Mouse (Mus musculus) midbrain, embryonic 12.5 days (tissue): Measurements from ENCODE around the gene Zfp983. TPM values are rescaled to one million over a fixed set of nuclear protein-coding genes. Genes with fewer than 3 reads are reported as not detected.

ENCODE experiments used
- ATAC-seq: fragments of 200-750 bp; cut with Nextera tagmentation; 2 replicates; pipeline ENCODE4 v1.8.0; 2017; ENCODE audit warnings: low read depth, moderate TSS enrichment, moderate library complexity; ENCODE audit not compliant: low FRiP score
- H3K27ac ChIP-seq: fragments of 300-500 bp; sonication (generic); replicated peaks from 2 replicates; pipeline ENCODE4 v1.5.1; 2016; ENCODE audit warnings: mild to moderate bottlenecking
- H3K27me3 ChIP-seq: fragments of 300-500 bp; sonication (generic); 2 replicates; pipeline ENCODE4 v1.6.1; 2016; ENCODE audit warnings: mild to moderate bottlenecking
- H3K36me3 ChIP-seq: fragments of 300-500 bp; sonication (generic); 2 replicates; pipeline ENCODE4 v1.6.1; 2016
- H3K4me1 ChIP-seq: fragments of 300-500 bp; sonication (generic); 2 replicates; pipeline ENCODE4 v1.6.1; 2016
- H3K4me2 ChIP-seq: fragments of 300-500 bp; sonication (generic); replicated peaks from 2 replicates; pipeline ENCODE4 v1.6.1; 2016; ENCODE audit warnings: mild to moderate bottlenecking, moderate library complexity
- H3K4me3 ChIP-seq: fragments of 300-500 bp; sonication (generic); 2 replicates; pipeline ENCODE4 v1.5.1; 2016; ENCODE audit warnings: mild to moderate bottlenecking
- H3K9ac ChIP-seq: fragments of 300-500 bp; sonication (generic); replicated peaks from 2 replicates; pipeline ENCODE4 v1.6.1; 2016; ENCODE audit warnings: mild to moderate bottlenecking, moderate library complexity
- H3K9me3 ChIP-seq: fragments of 300-500 bp; sonication (generic); 2 replicates; pipeline ENCODE4 v1.6.1; 2016; ENCODE audit warnings: mild to moderate bottlenecking
- WGBS: fragments of 180-500 bp; shearing (Covaris S2); methylation state at CpG from one replicate; pipeline ENCODE4 v1.1.7; 2016; 5-methylcytosine and 5-hydroxymethylcytosine counted together
- polyA plus RNA-seq: library from polyadenylated mRNA; unstranded; fragments of >200 nt; fragmentation: Nextera tagmentation; extraction: Ambion mirVana; gene quantifications from 2 replicates; pipeline ENCODE4 v1.2.1, GENCODE M21; 2016

The Zfp983 gene
- polyA plus RNA-seq, 1 experiment from 2014 or later = 9.2 TPM

DNA sequence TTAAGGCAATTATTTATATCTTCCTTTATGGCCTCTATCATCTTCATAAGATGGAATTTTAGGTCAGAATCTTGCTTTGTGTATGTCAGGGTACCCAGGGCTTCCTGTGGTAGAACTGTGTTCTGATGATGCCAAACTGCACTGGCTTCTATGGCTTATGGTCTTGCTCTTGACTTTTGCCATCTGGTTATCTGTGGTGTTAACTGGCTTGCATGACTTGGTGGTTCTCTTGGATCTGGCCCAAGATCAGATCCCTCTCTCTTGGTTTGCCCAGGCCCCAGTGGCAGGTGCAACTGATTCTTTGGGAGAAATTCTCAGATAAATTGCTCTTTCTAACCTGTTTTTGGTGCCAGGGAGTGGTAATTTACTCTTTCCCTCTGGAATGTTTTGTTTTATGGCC lies 45.6 kb downstream of the Zfp983 start:
- Histone ChIP-seq H3K9me3 (no peaks in the 10 kb centered on the region), H3K4me3 (no peak overlapping the region), H3K27me3 (no peaks in the 10 kb centered on the region), H3K27ac (no peak overlapping the region), H3K4me2 (no peak overlapping the region), H3K36me3 (peaks cover 18% of the 10 kb centered on the region), H3K4me1 (no peaks in the 10 kb centered on the region), H3K9ac (no peak overlapping the region)
- no peak for ATAC-seq

DNA sequence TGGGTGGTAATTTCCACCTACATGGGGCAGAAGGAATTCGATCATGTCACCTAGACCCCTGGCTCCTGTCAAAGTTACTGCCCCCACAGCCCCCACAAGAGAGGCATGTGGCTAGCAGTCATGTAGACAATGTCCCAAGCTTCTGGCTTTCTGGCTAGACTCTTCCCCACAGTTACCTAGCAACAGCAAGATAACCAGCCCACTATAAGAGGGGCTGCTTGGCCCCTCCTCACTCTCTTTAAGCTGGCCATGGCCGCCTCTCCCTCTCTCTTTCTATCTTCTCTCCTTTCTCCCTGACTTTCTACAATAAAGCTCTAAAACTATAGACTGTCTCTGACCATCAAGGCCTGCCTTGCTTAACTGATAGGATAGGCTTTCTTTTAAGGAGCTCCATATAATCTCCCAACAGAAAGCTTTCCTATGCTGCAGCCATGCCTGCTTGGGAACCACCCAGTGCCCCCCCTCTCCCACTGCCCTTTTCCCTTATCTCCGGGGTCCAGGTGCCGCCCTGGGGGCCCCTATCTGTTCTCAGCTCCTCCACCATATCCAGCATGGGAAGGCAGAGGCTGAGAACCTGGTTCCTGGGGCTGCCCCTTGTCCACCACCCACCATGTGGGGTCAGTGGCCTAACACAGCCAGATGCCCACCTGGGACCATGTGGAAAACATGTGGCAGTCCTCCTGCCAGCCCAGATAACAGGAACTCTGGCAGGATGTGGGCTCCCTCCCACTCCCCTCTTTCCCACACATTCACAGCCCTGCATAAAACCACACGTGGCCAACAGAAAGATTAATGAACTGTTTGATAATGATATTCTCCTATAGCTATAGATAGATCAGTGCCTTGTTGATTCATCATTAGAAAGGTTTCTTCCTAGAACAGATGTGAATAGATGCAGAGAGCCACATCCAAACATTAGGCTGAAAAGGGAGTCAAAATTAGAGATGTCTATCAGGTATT lies 52.1 kb downstream of the Zfp983 start:
- H3K9ac ChIP-seq = no peak overlapping the region
- no peaks in the 10 kb centered on the region for H3K27me3 ChIP-seq
- no peak overlapping the region for H3K27ac ChIP-seq
- no peak overlapping the region for H3K4me3 ChIP-seq
- ATAC-seq = no peak
- H3K4me1 ChIP-seq = no peaks in the 10 kb centered on the region
- H3K36me3 ChIP-seq = no peaks in the 10 kb centered on the region
- H3K9me3 ChIP-seq = no peaks in the 10 kb centered on the region
- H3K4me2 ChIP-seq = no peak overlapping the region
- WGBS = 58% methylated on average over 5 of the region's 5 CpGs

DNA sequence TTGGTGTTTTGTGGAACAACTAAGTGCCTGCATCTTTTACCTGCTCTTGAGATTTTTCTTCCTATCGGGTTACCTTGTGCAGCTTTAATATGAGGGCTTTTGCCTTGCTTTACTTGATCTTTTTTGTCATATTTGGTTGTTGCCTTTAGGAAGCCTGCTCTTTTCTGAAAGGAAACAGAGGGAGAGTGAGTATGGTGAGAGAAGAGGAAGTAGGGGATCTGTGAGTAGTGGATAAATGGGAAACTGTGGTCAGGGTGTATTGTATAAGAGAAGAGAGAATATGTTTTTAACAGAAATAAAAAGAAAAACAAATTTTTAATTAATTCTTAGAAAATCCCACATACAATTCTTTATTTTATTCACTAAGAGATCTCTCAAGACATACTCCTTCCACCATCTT lies 53.0 kb downstream of the Zfp983 start:
- Histone ChIP-seq H3K4me1 (peaks cover 2% of the 10 kb centered on the region; the same call in 1 of the 2 replicates), H3K4me3 (no peak overlapping the region), H3K27me3 (no peaks in the 10 kb centered on the region), H3K9ac (no peak overlapping the region), H3K4me2 (no peak overlapping the region), H3K27ac (no peak overlapping the region), H3K36me3 (no peaks in the 10 kb centered on the region), H3K9me3 (no peaks in the 10 kb centered on the region)
- ATAC-seq = no peak
- 91% methylated on average over 1 of the region's 1 CpGs for WGBS

DNA sequence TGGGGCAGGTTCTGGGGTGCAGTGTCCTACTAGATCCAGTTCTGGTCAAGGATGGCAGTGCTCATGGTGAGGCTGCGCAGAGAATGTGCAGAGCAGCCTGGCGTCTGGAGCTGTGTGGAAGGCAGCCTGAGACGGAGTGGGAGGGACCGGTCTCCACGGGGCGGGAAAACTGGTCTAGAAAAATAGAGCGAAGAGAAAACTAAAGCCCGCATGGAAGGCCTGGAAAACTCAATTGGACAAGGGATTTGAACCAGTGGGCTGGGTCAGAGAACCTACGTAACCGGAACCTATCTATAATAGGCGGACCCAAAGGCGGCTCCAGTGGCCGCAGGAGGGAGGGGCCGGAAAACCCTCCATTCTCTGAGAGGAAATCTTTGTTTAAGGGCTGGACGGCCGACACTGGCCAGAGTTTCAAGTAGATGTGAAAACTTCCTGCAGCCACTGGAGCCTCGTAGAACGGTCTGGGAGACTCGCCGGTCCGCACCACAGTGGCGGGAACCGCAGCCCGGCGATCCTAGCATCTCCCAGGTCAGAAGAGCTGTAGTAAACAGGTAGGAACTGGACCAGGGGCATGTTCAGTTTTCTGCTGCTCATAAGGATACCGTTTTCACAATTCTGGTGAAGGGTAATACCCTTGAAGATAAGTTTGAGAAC lies 57.0 kb downstream of the Zfp983 start, which contains the start of gene Zfp760:
TSS of gene Zfp760 (plus strand) at position 399 of the 654 bp plus-strand sequence.
- Histone ChIP-seq H3K9ac (peak within 1 kb of the TSS; percentile 68), H3K27ac (peak within 1 kb of the TSS; percentile 86), H3K9me3 (no peaks in the 10 kb centered on the region), H3K4me2 (peak within 1 kb of the TSS; percentile 60), H3K27me3 (no peaks in the 10 kb centered on the region), H3K4me3 (peak within 1 kb of the TSS; percentile 60), H3K36me3 (peaks cover 19% of the 10 kb centered on the region), H3K4me1 (peaks cover 10% of the 10 kb centered on the region)
- ATAC-seq = peak; percentile 97
- 4% methylated on average over 26 of the region's 26 CpGs for WGBS

DNA sequence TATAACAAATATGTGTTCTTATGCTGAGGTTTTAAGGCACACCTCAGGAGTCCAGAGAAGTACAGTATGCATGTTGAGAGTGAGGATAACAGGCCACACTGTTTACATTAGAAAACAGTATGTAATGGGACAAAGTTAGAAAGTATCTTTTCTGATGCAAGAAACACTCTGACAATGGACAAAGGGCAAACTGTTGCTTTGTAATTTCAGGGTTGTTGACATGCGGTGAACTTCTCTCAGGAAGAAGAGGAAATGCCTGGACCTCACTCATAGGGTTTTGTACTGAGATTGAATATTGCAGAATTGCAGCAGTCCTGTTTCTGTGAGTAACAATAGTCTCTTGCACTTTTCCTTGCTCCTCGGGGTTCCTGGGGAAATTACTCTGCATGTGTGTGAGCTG lies 58.0 kb downstream of the Zfp983 start:
- WGBS = 39% methylated on average over 2 of the region's 2 CpGs
- Histone ChIP-seq H3K4me1 (peaks cover 10% of the 10 kb centered on the region), H3K9ac (peak overlapping the region; percentile 38; the same call in 1 of the 2 replicates), H3K4me3 (peak overlapping the region; percentile 60), H3K4me2 (peak overlapping the region; percentile 60), H3K9me3 (no peaks in the 10 kb centered on the region), H3K27me3 (no peaks in the 10 kb centered on the region), H3K27ac (no peak overlapping the region), H3K36me3 (peaks cover 22% of the 10 kb centered on the region)
- ATAC-seq = no peak

Other genes with a start within 250 kb of the Zfp983 start
- gene Zfp54, start 227.4 kb upstream of the Zfp983 start, polyA plus RNA-seq = 2.8 and 3.4 TPM in 2 replicates
- gene Zfp51, start 200.2 kb upstream of the Zfp983 start, polyA plus RNA-seq = 14.0 and 14.2 TPM in 2 replicates
- 8.4 and 8.5 TPM in 2 replicates for gene Zfp53, start 161.6 kb upstream of the Zfp983 start, polyA plus RNA-seq
- gene Zfp52, start 115.1 kb upstream of the Zfp983 start, polyA plus RNA-seq = 2.0 TPM in 2 replicates
- 13.2 and 14.1 TPM in 2 replicates for gene Zfp948, start 83.6 kb upstream of the Zfp983 start, polyA plus RNA-seq
- 14.9 and 15.4 TPM in 2 replicates for gene Gm10226, start 41.2 kb downstream of the Zfp983 start, polyA plus RNA-seq
- 22.7 and 24.5 TPM in 2 replicates for gene Zfp760, start 57.1 kb downstream of the Zfp983 start, polyA plus RNA-seq
- gene Zfp229, start 80.2 kb downstream of the Zfp983 start, polyA plus RNA-seq = 10.2 and 12.8 TPM in 2 replicates
- gene Zfp820, start 195.1 kb downstream of the Zfp983 start, polyA plus RNA-seq = 5.7 and 6.3 TPM in 2 replicates